Mouse (Mus musculus) mesoderm, embryonic 11.5 days (tissue): ENCODE measurements at regions not wholly inside any gene's neighbourhood (a gene's known extent, or its start where the extent isn't known, plus 50 kb on each side); places are given as distances from the start of the nearest gene placed in this dataset.

ENCODE experiments used
- DNase-seq: peaks from one replicate; pipeline ENCODE4 v3.0.0-alpha.2; 2012; ENCODE audit warnings: low read depth, low spot score

- no peak for DNase-seq
These were observed 145.9 kb upstream of the Thbs1 start for GRCm38 (mm10) chr2:117965758-117966157.

GRCm38 (mm10) chr2:117968731-117969130, 142.9 kb upstream of the Thbs1 start:
- no peak for DNase-seq

- no peak for DNase-seq
These were observed 141.0 kb upstream of the Thbs1 start for GRCm38 (mm10) chr2:117970631-117971030.

GRCm38 (mm10) chr2:117977033-117977432, 134.6 kb upstream of the Thbs1 start:
- DNase-seq: no peak

GRCm38 (mm10) chr2:117980856-117981255, 130.8 kb upstream of the Thbs1 start:
- DNase-seq: no peak

GRCm38 (mm10) chr2:117984569-117984968, 127.1 kb upstream of the Thbs1 start:
- DNase-seq: no peak

GRCm38 (mm10) chr2:117987426-117988215, 124.1 kb upstream of the Thbs1 start:
- DNase-seq: no peak

GRCm38 (mm10) chr2:117988396-117989173, 123.1 kb upstream of the Thbs1 start:
- no peak for DNase-seq

GRCm38 (mm10) chr2:117989215-117989614, 122.5 kb upstream of the Thbs1 start:
- no peak for DNase-seq

- DNase-seq: peak; percentile 31
These were observed 115.3 kb upstream of the Thbs1 start for GRCm38 (mm10) chr2:117996130-117997083.

- DNase-seq: no peak
These were observed 112.0 kb upstream of the Thbs1 start for GRCm38 (mm10) chr2:117999641-118000040.

GRCm38 (mm10) chr2:118004191-118004590, 107.5 kb upstream of the Thbs1 start:
- no peak for DNase-seq

- peak; percentile 27 for DNase-seq
These were observed 103.9 kb upstream of the Thbs1 start for GRCm38 (mm10) chr2:118007539-118008427.

GRCm38 (mm10) chr2:118011679-118012078, 100.0 kb upstream of the Thbs1 start:
- DNase-seq: no peak

- DNase-seq: no peak
These were observed 99.5 kb upstream of the Thbs1 start for GRCm38 (mm10) chr2:118012211-118012610.

GRCm38 (mm10) chr2:118013156-118013555, 98.5 kb upstream of the Thbs1 start:
- DNase-seq: no peak

GRCm38 (mm10) chr2:118015182-118015581, 96.5 kb upstream of the Thbs1 start:
- no peak for DNase-seq

- DNase-seq: no peak
These were observed 85.6 kb upstream of the Thbs1 start for GRCm38 (mm10) chr2:118025829-118026735.

- no peak for DNase-seq
These were observed 82.8 kb upstream of the Thbs1 start for GRCm38 (mm10) chr2:118028881-118029280.
